Mouse (Mus musculus) midbrain, postnatal 0 days (tissue): ENCODE results near the gene Uba1y. TPM values are rescaled to one million over a fixed set of nuclear protein-coding genes. Genes with fewer than 3 reads are reported as not detected.
"Not testable (repeated sequence)": the region's sequence is repeated elsewhere in the genome, so short reads cannot be mapped to it uniquely, and the experiment has no call there.

Source experiments
- ATAC-seq: fragments of 200-750 bp; cut with Nextera tagmentation; 2 replicates; pipeline ENCODE4 v1.8.0; 2017; ENCODE audit warnings: moderate number of reproducible peaks, mild to moderate bottlenecking, moderate TSS enrichment, moderate library complexity; ENCODE audit not compliant: low FRiP score
- DNase-seq: peaks from one replicate; pipeline ENCODE4 v3.0.0-alpha.2; 2015; ENCODE audit warnings: low spot score
- H3K27ac ChIP-seq: fragments of 300-500 bp; sonication (generic); 2 replicates; pipeline ENCODE4 v1.5.1; 2014; ENCODE audit warnings: low read depth, mild to moderate bottlenecking, low read length, mixed read lengths
- H3K27me3 ChIP-seq: fragments of 300-500 bp; sonication (generic); 2 replicates; pipeline ENCODE4 v1.6.1; 2014; ENCODE audit warnings: low read length, control low read depth, mixed read lengths; ENCODE audit not compliant: insufficient read depth
- H3K36me3 ChIP-seq: fragments of 300-500 bp; sonication (generic); 2 replicates; pipeline ENCODE4 v1.6.1; 2014; ENCODE audit warnings: low read length, control low read depth, mixed read lengths; ENCODE audit not compliant: insufficient read depth
- H3K4me1 ChIP-seq: fragments of 300-500 bp; sonication (generic); 2 replicates; pipeline ENCODE4 v1.6.1; 2014; ENCODE audit warnings: mild to moderate bottlenecking, control low read depth, antibody characterized with exemption, low read length, mixed read lengths; ENCODE audit not compliant: insufficient read depth
- H3K4me2 ChIP-seq: fragments of 300-500 bp; sonication (generic); 2 replicates; pipeline ENCODE4 v1.6.1; 2014; ENCODE audit warnings: low read depth, mild to moderate bottlenecking, low read length, mixed read lengths; ENCODE audit not compliant: poor library complexity, severe bottlenecking
- H3K4me3 ChIP-seq: fragments of 300-500 bp; sonication (generic); 2 replicates; pipeline ENCODE4 v1.5.1; 2014; ENCODE audit warnings: low read depth, mild to moderate bottlenecking, low read length, moderate library complexity
- H3K9ac ChIP-seq: fragments of 300-500 bp; sonication (generic); replicated peaks from 2 replicates; pipeline ENCODE4 v1.6.1; 2014; ENCODE audit warnings: mild to moderate bottlenecking, low read length, moderate library complexity, mixed read lengths; ENCODE audit not compliant: poor library complexity, severe bottlenecking
- H3K9me3 ChIP-seq: fragments of 300-500 bp; sonication (generic); 2 replicates; pipeline ENCODE4 v1.6.1; 2016; ENCODE audit warnings: low read length, control low read depth
- CTCF ChIP-seq: IDR thresholded peaks from 2 replicates; pipeline ENCODE4 v1.5.1; 2016; ENCODE audit warnings: antibody characterized with exemption, mild to moderate bottlenecking
- WGBS: fragments of 180-500 bp; shearing (Covaris S2); extraction: QIAGEN DNeasy Blood & Tissue Kit; methylation state at CpG from one replicate; pipeline ENCODE4 v1.1.7; 2014; 5-methylcytosine and 5-hydroxymethylcytosine counted together
- polyA plus RNA-seq: library from polyadenylated mRNA; unstranded; fragments of >200 nt; fragmentation: Nextera tagmentation; extraction: Ambion mirVana; gene quantifications from 2 replicates; pipeline ENCODE4 v1.2.1, GENCODE M21; 2015
- total RNA-seq: library from RNA; depleted of rRNA; stranded (reverse); fragments of >200 nt; gene quantifications from 2 replicates; pipeline ENCODE4 v1.2.3, GENCODE M21; 2014; rRNA removed

The Uba1y gene
- 0.05 TPM in 2 replicates for total RNA-seq
- 0.55 TPM in 1 of 2 replicates, not detected in the other for polyA plus RNA-seq

- no peaks in the 10 kb centered on the region for H3K4me1 ChIP-seq
- TF ChIP-seq CTCF = no peak
- no peak for DNase-seq
- ATAC-seq = no peak
- H3K27ac ChIP-seq = no peak within 1 kb of the TSS
- no peak within 1 kb of the TSS for H3K9ac ChIP-seq
- no peak within 1 kb of the TSS for H3K4me2 ChIP-seq
- no peaks in the 10 kb centered on the region for H3K9me3 ChIP-seq
- H3K36me3 ChIP-seq = no peaks in the 10 kb centered on the region
- no peaks in the 10 kb centered on the region for H3K27me3 ChIP-seq
- H3K4me3 ChIP-seq = no peak within 1 kb of the TSS
- 90% methylated on average over 10 of the region's 15 CpGs for WGBS
These were observed at the start of gene Uba1y for GRCm38 (mm10) chrY:818396-818795. TSS of gene Uba1y (plus strand) at chrY:818649.

- WGBS = no CpG with 5 or more reads among the region's 11 CpGs
- ATAC-seq, H3K36me3 ChIP-seq, H3K4me3 ChIP-seq, H3K9ac ChIP-seq, H3K9me3 ChIP-seq, H3K4me1 ChIP-seq, H3K27me3 ChIP-seq, H3K27ac ChIP-seq, H3K4me2 ChIP-seq, DNase-seq: not testable (repeated sequence)
These were observed 21.1 kb upstream of the Uba1y start, which contains the start of gene Zfy1 for GRCm38 (mm10) chrY:797309-797708. TSS of gene Zfy1 (minus strand) at chrY:797409.

- TF ChIP-seq CTCF = no peak
- Histone ChIP-seq H3K9ac (no peak overlapping the region), H3K4me1 (no peaks in the 10 kb centered on the region), H3K27me3 (no peaks in the 10 kb centered on the region), H3K27ac (no peak overlapping the region), H3K4me3 (peak overlapping the region; percentile 3; the same call in 1 of the 2 replicates), H3K36me3 (no peaks in the 10 kb centered on the region), H3K9me3 (no peaks in the 10 kb centered on the region), H3K4me2 (peak overlapping the region; percentile 37)
- ATAC-seq = no peak
- WGBS = 0% methylated on average over 9 of the region's 15 CpGs
- DNase-seq = peak; percentile 35
These were observed 9.3 kb upstream of the Uba1y start for GRCm38 (mm10) chrY:808991-809661.

- ATAC-seq (no peak), DNase-seq (no peak)
- Histone ChIP-seq H3K4me3 (no peak overlapping the region), H3K27ac (peak overlapping the region; percentile 51; the same call in 1 of the 2 replicates), H3K9ac (no peak overlapping the region), H3K27me3 (no peaks in the 10 kb centered on the region), H3K9me3 (no peaks in the 10 kb centered on the region), H3K36me3 (no peaks in the 10 kb centered on the region), H3K4me1 (no peaks in the 10 kb centered on the region), H3K4me2 (no peak overlapping the region)
- no peak for TF ChIP-seq CTCF
These were observed 54.0 kb downstream of the Uba1y start for GRCm38 (mm10) chrY:872404-872803.

GRCm38 (mm10) chrY:872855-873549 is 54.6 kb downstream of the Uba1y start:
- Histone ChIP-seq H3K36me3 (no peaks in the 10 kb centered on the region), H3K9ac (no peak overlapping the region), H3K9me3 (no peaks in the 10 kb centered on the region), H3K4me3 (no peak overlapping the region; the same call in 1 of the 2 replicates), H3K27me3 (no peaks in the 10 kb centered on the region), H3K4me2 (0 out of 2 replicates have a peak overlapping the region, but pooled peaks have one; percentile 15), H3K4me1 (no peaks in the 10 kb centered on the region), H3K27ac (peak overlapping the region; percentile 51; the same call in 1 of the 2 replicates)
- 25% methylated on average over 13 of the region's 18 CpGs for WGBS
- peak; percentile 63; the same call in 1 of the 2 replicates for ATAC-seq
- TF ChIP-seq CTCF = no peak
- peak; percentile 30 for DNase-seq

Other genes starting within 250 kb of the Uba1y start
- gene Zfy1, start 21.2 kb upstream of the Uba1y start, total RNA-seq = not detected in 2 replicates
- gene Zfy1, start 21.2 kb upstream of the Uba1y start, polyA plus RNA-seq = not detected in 2 replicates
- gene Kdm5d, start 79.1 kb downstream of the Uba1y start, total RNA-seq = 13.5 and 15.7 TPM in 2 replicates
- gene Kdm5d, start 79.1 kb downstream of the Uba1y start, polyA plus RNA-seq = 9.4 TPM in 1 of 2 replicates, not detected in the other
- 33.3 and 47.6 TPM in 2 replicates for gene Eif2s3y, start 191.9 kb downstream of the Uba1y start, total RNA-seq
- gene Eif2s3y, start 191.9 kb downstream of the Uba1y start, polyA plus RNA-seq = 76.0 TPM in 1 of 2 replicates, not detected in the other